Mouse (Mus musculus): Measurements from ENCODE around the gene Senp1. TPM values are rescaled to one million over a fixed set of nuclear protein-coding genes. Genes with fewer than 3 reads are reported as not detected.

Senp1 gene
- polyA plus RNA-seq, 1 experiment, result 5.5 TPM

GRCm38 (mm10) chr15:98134034-98134433, 40.5 kb upstream of the Senp1 start:
- H3K4me1 ChIP-seq (ENCODE audit: control insufficient read depth, insufficient read depth, insufficient read length, low read length), result peaks cover 3% of the 10 kb centered on the region; the same call in 1 of the 2 replicates
- H3K27me3 ChIP-seq (ENCODE audit: control insufficient read depth, insufficient read depth, low read length), result no peaks in the 10 kb centered on the region
- no peak overlapping the region for H3K4me3 ChIP-seq (ENCODE audit: low read depth, low read length)
- H3K27ac ChIP-seq (ENCODE audit: insufficient read depth, low read depth, low read length), result no peak overlapping the region
- 89% methylated on average over 4 of the region's 4 CpGs for WGBS
- TF ChIP-seq CTCF (IDR thresholded peaks at IDR 0.05; ENCODE audit: extremely low read depth, insufficient read length, insufficient replicate concordance, low read depth, low read length), result no peak
- TF ChIP-seq POLR2A (IDR thresholded peaks at IDR 0.05; ENCODE audit: low read depth, low read length), result no peak
- H3K36me3 ChIP-seq (ENCODE audit: control insufficient read depth, insufficient read depth, low read length), result peaks cover 43% of the 10 kb centered on the region

GRCm38 (mm10) chr15:98133471-98133870, 39.9 kb upstream of the Senp1 start:
- Histone ChIP-seq H3K27ac (ENCODE audit: insufficient read depth, low read depth, low read length) (no peak overlapping the region), H3K4me3 (ENCODE audit: low read depth, low read length) (no peak overlapping the region), H3K27me3 (ENCODE audit: control insufficient read depth, insufficient read depth, low read length) (no peaks in the 10 kb centered on the region), H3K36me3 (ENCODE audit: control insufficient read depth, insufficient read depth, low read length) (peaks cover 40% of the 10 kb centered on the region), H3K4me1 (ENCODE audit: control insufficient read depth, insufficient read depth, insufficient read length, low read length) (no peaks in the 10 kb centered on the region)
- no peak for TF ChIP-seq POLR2A (IDR thresholded peaks at IDR 0.05; ENCODE audit: low read depth, low read length)
- no peak for TF ChIP-seq CTCF (IDR thresholded peaks at IDR 0.05; ENCODE audit: extremely low read depth, insufficient read length, insufficient replicate concordance, low read depth, low read length)
- WGBS, result 93% methylated on average over 3 of the region's 3 CpGs

GRCm38 (mm10) chr15:98131942-98132655, 38.6 kb upstream of the Senp1 start:
- no peak overlapping the region for H3K4me3 ChIP-seq (ENCODE audit: low read depth, low read length)
- H3K36me3 ChIP-seq (ENCODE audit: control insufficient read depth, insufficient read depth, low read length), result peaks cover 35% of the 10 kb centered on the region
- WGBS, result 77% methylated on average over 15 of the region's 15 CpGs
- no peaks in the 10 kb centered on the region for H3K4me1 ChIP-seq (ENCODE audit: control insufficient read depth, insufficient read depth, insufficient read length, low read length)
- H3K27me3 ChIP-seq (ENCODE audit: control insufficient read depth, insufficient read depth, low read length), result no peaks in the 10 kb centered on the region
- H3K27ac ChIP-seq (ENCODE audit: insufficient read depth, low read depth, low read length), result no peak overlapping the region
- no peak for TF ChIP-seq CTCF (IDR thresholded peaks at IDR 0.05; ENCODE audit: extremely low read depth, insufficient read length, insufficient replicate concordance, low read depth, low read length)
- TF ChIP-seq POLR2A (IDR thresholded peaks at IDR 0.05; ENCODE audit: low read depth, low read length), result no peak

- TF ChIP-seq POLR2A (IDR thresholded peaks at IDR 0.05; ENCODE audit: low read depth, low read length) (no peak), CTCF (IDR thresholded peaks at IDR 0.05; ENCODE audit: extremely low read depth, insufficient read length, insufficient replicate concordance, low read depth, low read length) (no peak)
- 92% methylated on average over 7 of the region's 7 CpGs for WGBS
Observed at GRCm38 (mm10) chr15:98131451-98131850, 37.9 kb upstream of the Senp1 start.

GRCm38 (mm10) chr15:98131001-98131400, 37.5 kb upstream of the Senp1 start:
- WGBS, result 94% methylated on average over 4 of the region's 4 CpGs

More at GRCm38 (mm10) chr15:98131451-98131850, 37.9 kb upstream of the Senp1 start:
- H3K4me3 ChIP-seq (ENCODE audit: low read depth, low read length), result no peak overlapping the region
- no peaks in the 10 kb centered on the region for H3K4me1 ChIP-seq (ENCODE audit: control insufficient read depth, insufficient read depth, insufficient read length, low read length)
- H3K27ac ChIP-seq (ENCODE audit: insufficient read depth, low read depth, low read length), result no peak overlapping the region
- peaks cover 30% of the 10 kb centered on the region for H3K36me3 ChIP-seq (ENCODE audit: control insufficient read depth, insufficient read depth, low read length)
- H3K27me3 ChIP-seq (ENCODE audit: control insufficient read depth, insufficient read depth, low read length), result no peaks in the 10 kb centered on the region

GRCm38 (mm10) chr15:98120831-98121230, 27.3 kb upstream of the Senp1 start:
- WGBS, result 94% methylated on average over 20 of the region's 20 CpGs
- Histone ChIP-seq H3K4me3 (ENCODE audit: low read depth, low read length) (no peak overlapping the region), H3K27ac (ENCODE audit: insufficient read depth, low read depth, low read length) (no peak overlapping the region), H3K27me3 (ENCODE audit: control insufficient read depth, insufficient read depth, low read length) (no peaks in the 10 kb centered on the region), H3K36me3 (ENCODE audit: control insufficient read depth, insufficient read depth, low read length) (peaks cover 8% of the 10 kb centered on the region), H3K4me1 (ENCODE audit: control insufficient read depth, insufficient read depth, insufficient read length, low read length) (no peaks in the 10 kb centered on the region)
- TF ChIP-seq CTCF (IDR thresholded peaks at IDR 0.05; ENCODE audit: extremely low read depth, insufficient read length, insufficient replicate concordance, low read depth, low read length) (no peak), POLR2A (IDR thresholded peaks at IDR 0.05; ENCODE audit: low read depth, low read length) (no peak)

More at GRCm38 (mm10) chr15:98131001-98131400, 37.5 kb upstream of the Senp1 start:
- no peak overlapping the region for H3K4me3 ChIP-seq (ENCODE audit: low read depth, low read length)
- H3K27ac ChIP-seq (ENCODE audit: insufficient read depth, low read depth, low read length), result no peak overlapping the region
- no peaks in the 10 kb centered on the region for H3K4me1 ChIP-seq (ENCODE audit: control insufficient read depth, insufficient read depth, insufficient read length, low read length)
- TF ChIP-seq CTCF (IDR thresholded peaks at IDR 0.05; ENCODE audit: extremely low read depth, insufficient read length, insufficient replicate concordance, low read depth, low read length), result no peak
- no peak for TF ChIP-seq POLR2A (IDR thresholded peaks at IDR 0.05; ENCODE audit: low read depth, low read length)
- H3K36me3 ChIP-seq (ENCODE audit: control insufficient read depth, insufficient read depth, low read length), result peaks cover 26% of the 10 kb centered on the region
- H3K27me3 ChIP-seq (ENCODE audit: control insufficient read depth, insufficient read depth, low read length), result no peaks in the 10 kb centered on the region

- TF ChIP-seq POLR2A (IDR thresholded peaks at IDR 0.05; ENCODE audit: low read depth, low read length) (no peak), CTCF (IDR thresholded peaks at IDR 0.05; ENCODE audit: extremely low read depth, insufficient read length, insufficient replicate concordance, low read depth, low read length) (no peak)
- no peak overlapping the region for H3K27ac ChIP-seq (ENCODE audit: insufficient read depth, low read depth, low read length)
- no peaks in the 10 kb centered on the region for H3K4me1 ChIP-seq (ENCODE audit: control insufficient read depth, insufficient read depth, insufficient read length, low read length)
- H3K36me3 ChIP-seq (ENCODE audit: control insufficient read depth, insufficient read depth, low read length), result peaks cover 8% of the 10 kb centered on the region
- no peak overlapping the region for H3K4me3 ChIP-seq (ENCODE audit: low read depth, low read length)
- 93% methylated on average over 12 of the region's 12 CpGs for WGBS
- no peaks in the 10 kb centered on the region for H3K27me3 ChIP-seq (ENCODE audit: control insufficient read depth, insufficient read depth, low read length)
Observed at GRCm38 (mm10) chr15:98119363-98119762, 25.8 kb upstream of the Senp1 start.
